Mouse (Mus musculus) CH12.LX (cell line): ENCODE measurements around the gene Cirbp. TPM values are rescaled to one million over a fixed set of nuclear protein-coding genes. Genes with fewer than 3 reads are reported as not detected.

Source experiments
- DNase-seq: peaks from one replicate; pipeline ENCODE4 v3.0.0-alpha.2; 2013; ENCODE audit errors: extremely low read depth
- H3K27ac ChIP-seq: 2 replicates; pipeline ENCODE4 v1.5.1; 2012; ENCODE audit warnings: low read depth, mild to moderate bottlenecking, control low read depth, moderate library complexity; ENCODE audit not compliant: insufficient read depth
- H3K27me3 ChIP-seq: replicated peaks from 2 replicates; pipeline ENCODE3; 2012; ENCODE audit warnings: inconsistent platforms
- H3K36me3 ChIP-seq, 2 experiments: replicated peaks in 1 of 2; 2 replicates each; pipeline versions ENCODE3 to v1.6.1; 2012; ENCODE audit warnings: inconsistent platforms in 1 of 2, low read length in 1 of 2, mild to moderate bottlenecking in 1 of 2, mixed read lengths in 1 of 2, moderate library complexity in 1 of 2; ENCODE audit not compliant: control insufficient read depth in 1 of 2, insufficient read depth in 1 of 2
- H3K4me1 ChIP-seq, 2 experiments: 2 replicates each; pipeline ENCODE4 v1.6.1; 2012; ENCODE audit warnings: inconsistent platforms in 1 of 2, moderate library complexity in 1 of 2; ENCODE audit not compliant: insufficient read depth in 2 of 2, control insufficient read depth in 1 of 2
- H3K4me2 ChIP-seq: 2 replicates; pipeline ENCODE4 v1.6.1; 2012; ENCODE audit warnings: low read depth, mild to moderate bottlenecking, control low read depth; ENCODE audit not compliant: poor library complexity, insufficient read depth, severe bottlenecking
- H3K4me3 ChIP-seq, 3 experiments: fragments of 150-350 bp in 1 of 3; sonication (generic) in 1 of 3; replicated peaks in 1 of 3; 2 replicates each; pipeline versions ENCODE3 to v1.5.1; 2011 to 2012; ENCODE audit warnings: low read depth in 2 of 3, low read length in 2 of 3, mild to moderate bottlenecking in 2 of 3, moderate library complexity in 2 of 3, control low read depth in 1 of 3, improper control_type of control experiment in 1 of 3, inconsistent platforms in 1 of 3, mixed read lengths in 1 of 3; ENCODE audit not compliant: poor library complexity in 1 of 3
- H3K79me2 ChIP-seq: replicated peaks from 2 replicates; pipeline ENCODE4 v1.6.1; 2012; ENCODE audit warnings: mild to moderate bottlenecking, moderate library complexity; ENCODE audit not compliant: control insufficient read depth, poor library complexity, insufficient read depth, severe bottlenecking; ENCODE audit errors: extremely low read depth
- H3K9ac ChIP-seq: 2 replicates; pipeline ENCODE4 v1.6.1; 2012; ENCODE audit warnings: low read depth, mild to moderate bottlenecking, control low read depth, moderate library complexity; ENCODE audit not compliant: insufficient read depth
- H3K9me3 ChIP-seq: replicated peaks from 2 replicates; pipeline ENCODE3; 2012; ENCODE audit warnings: low read length, inconsistent platforms, mixed read lengths
- CHD1 ChIP-seq: IDR thresholded peaks from 2 replicates; pipeline ENCODE4 v1.6.1; 2012; ENCODE audit warnings: low read depth, low read length, improper control_type of control experiment, inconsistent platforms
- CTCF ChIP-seq, 2 experiments: IDR thresholded peaks in 1 of 2; conservative IDR thresholded peaks in 1 of 2; 2 replicates each; pipeline ENCODE4 v1.5.1; 2011 to 2012; ENCODE audit warnings: low read depth in 2 of 2, low read length in 2 of 2, improper control_type of control experiment in 1 of 2, inconsistent platforms in 1 of 2, mild to moderate bottlenecking in 1 of 2, moderate library complexity in 1 of 2
- ELF1 ChIP-seq: IDR thresholded peaks from 2 replicates; pipeline ENCODE4 v1.6.1; 2014; ENCODE audit warnings: low read depth, mild to moderate bottlenecking, inconsistent platforms, low read length, improper control_type of control experiment
- EP300 ChIP-seq: IDR thresholded peaks from 2 replicates; pipeline ENCODE4 v1.6.1; 2011; ENCODE audit warnings: low read length, improper control_type of control experiment
- ETS1 ChIP-seq: conservative IDR thresholded peaks from 2 replicates; pipeline ENCODE4 v1.6.1; 2012; ENCODE audit warnings: low read depth, mild to moderate bottlenecking, inconsistent platforms, low read length, improper control_type of control experiment, moderate library complexity
- GABPA ChIP-seq: IDR thresholded peaks from 2 replicates; pipeline ENCODE4 v1.6.1; 2012; ENCODE audit warnings: low read depth, low read length, improper control_type of control experiment, inconsistent platforms; ENCODE audit not compliant: insufficient replicate concordance
- HCFC1 ChIP-seq: IDR thresholded peaks from 2 replicates; pipeline ENCODE4 v1.6.1; 2012; ENCODE audit warnings: low read depth, mild to moderate bottlenecking, inconsistent platforms, low read length, improper control_type of control experiment
- JUN ChIP-seq: IDR thresholded peaks from 2 replicates; pipeline ENCODE4 v1.6.1; 2011; ENCODE audit warnings: low read depth, mild to moderate bottlenecking, low read length, improper control_type of control experiment, moderate library complexity; ENCODE audit not compliant: insufficient read depth
- KAT2A ChIP-seq: IDR thresholded peaks from 2 replicates; pipeline ENCODE4 v1.6.1; 2012; ENCODE audit warnings: low read length, improper control_type of control experiment, inconsistent platforms; ENCODE audit not compliant: insufficient replicate concordance
- MAFK ChIP-seq: IDR thresholded peaks from 2 replicates; pipeline ENCODE4 v1.6.1; 2011; ENCODE audit warnings: low read length, improper control_type of control experiment; ENCODE audit not compliant: insufficient replicate concordance
- MAZ ChIP-seq: IDR thresholded peaks from 2 replicates; pipeline ENCODE4 v1.6.1; 2012; ENCODE audit warnings: low read depth, mild to moderate bottlenecking, inconsistent platforms, low read length, improper control_type of control experiment, moderate library complexity
- MXI1 ChIP-seq: IDR thresholded peaks from 2 replicates; pipeline ENCODE4 v1.6.1; 2011; ENCODE audit warnings: mild to moderate bottlenecking, low read depth, low read length, improper control_type of control experiment
- MYC ChIP-seq: IDR thresholded peaks from 2 replicates; pipeline ENCODE4 v1.6.1; 2011; ENCODE audit warnings: low read depth, mild to moderate bottlenecking, improper control_type of control experiment, low read length
- NELFE ChIP-seq: IDR thresholded peaks from 2 replicates; pipeline ENCODE4 v1.6.1; 2011; ENCODE audit warnings: low read depth, low read length, improper control_type of control experiment
- NRF1 ChIP-seq: IDR thresholded peaks from 2 replicates; pipeline ENCODE4 v1.6.1; 2014; ENCODE audit warnings: low read depth, mild to moderate bottlenecking, inconsistent platforms, low read length, improper control_type of control experiment, moderate library complexity
- PAX5 ChIP-seq: IDR thresholded peaks from 2 replicates; pipeline ENCODE4 v1.6.1; 2012; ENCODE audit warnings: low read length, inconsistent platforms, mixed read lengths
- POLR2A ChIP-seq: IDR thresholded peaks from 2 replicates; pipeline ENCODE4 v1.6.1; 2011; ENCODE audit warnings: low read depth, mild to moderate bottlenecking, improper control_type of control experiment, low read length
- RAD21 ChIP-seq: IDR thresholded peaks from 2 replicates; pipeline ENCODE4 v1.6.1; 2011; ENCODE audit warnings: low read depth, mild to moderate bottlenecking, low read length, improper control_type of control experiment, moderate library complexity
- SIN3A ChIP-seq: IDR thresholded peaks from 2 replicates; pipeline ENCODE4 v1.6.1; 2012; ENCODE audit warnings: low read length, improper control_type of control experiment, inconsistent platforms
- SMC3 ChIP-seq: IDR thresholded peaks from 2 replicates; pipeline ENCODE4 v1.6.1; 2011; ENCODE audit warnings: low read depth, low read length, improper control_type of control experiment
- TBP ChIP-seq: conservative IDR thresholded peaks from 2 replicates; pipeline ENCODE4 v1.6.1; 2011; ENCODE audit warnings: low read depth, low read length, improper control_type of control experiment
- TCF12 ChIP-seq: IDR thresholded peaks from 2 replicates; pipeline ENCODE4 v1.6.1; 2014; ENCODE audit warnings: low read depth, mild to moderate bottlenecking, inconsistent platforms, low read length, improper control_type of control experiment
- UBTF ChIP-seq: IDR thresholded peaks from 2 replicates; pipeline ENCODE4 v1.6.1; 2012; ENCODE audit warnings: low read depth, mild to moderate bottlenecking, inconsistent platforms, low read length, improper control_type of control experiment, moderate library complexity
- USF2 ChIP-seq: conservative IDR thresholded peaks from 2 replicates; pipeline ENCODE4 v1.6.1; 2011; ENCODE audit warnings: low read depth, low read length, improper control_type of control experiment
- ZKSCAN1 ChIP-seq: IDR thresholded peaks from 2 replicates; pipeline ENCODE4 v1.6.1; 2012; ENCODE audit warnings: low read depth, inconsistent platforms, low read length, improper control_type of control experiment, borderline replicate concordance
- ZNF384 ChIP-seq: IDR thresholded peaks from 2 replicates; pipeline ENCODE4 v1.6.1; 2012; ENCODE audit warnings: low read depth, low read length, improper control_type of control experiment, inconsistent platforms
- dilution Hi-C: fragments of 300-500 bp; cut with MboI; formaldehyde crosslinking; loops from 2 replicates; pipeline ENCODE4 v1.14.3; 2020; ENCODE audit warnings: low sequenced_read_pairs; ENCODE audit not compliant: extremely low pct_unique_long_range_greater_than_20kb, extremely low pct_ligation_motif_present
- in situ Hi-C: fragments of 300-500 bp; cut with MboI; formaldehyde crosslinking; loops from 3 replicates; pipeline ENCODE4 v1.14.3; 2019; ENCODE audit warnings: low sequenced_read_pairs, low pct_ligation_motif_present, low pct_unique_long_range_greater_than_20kb, mixed read lengths
- polyA plus RNA-seq: library from polyadenylated mRNA; unstranded; fragments of >175 nt; gene quantifications from 2 replicates; pipeline ENCODE4 v1.2.1, GENCODE M21; 2012; ENCODE audit warnings: low read depth; ENCODE audit not compliant: insufficient read length
- total RNA-seq, 2 experiments: library from RNA; depleted of rRNA; stranded (reverse); fragments of 300-350 nt in 1 of 2; fragments of >200 nt in 1 of 2; gene quantifications; 2 replicates each; pipeline ENCODE4 v1.2.3; 2012 to 2014

Gene Cirbp
- total and polyA plus RNA-seq, 3 experiments: 27.0 to 40.2 (median 34.4) TPM

- Histone ChIP-seq H3K4me2 (no peak overlapping the region), H3K79me2 (no peaks in the 10 kb centered on the region), H3K4me3 (no peak overlapping the region), H3K27ac (no peak overlapping the region), H3K4me1 (peaks cover 0 to 2% of the 10 kb centered on the region in 2 experiments; a peak in 1 of 4 replicates), H3K36me3 (no peaks in the 10 kb centered on the region), H3K9me3 (no peaks in the 10 kb centered on the region), H3K27me3 (peaks cover 55% of the 10 kb centered on the region), H3K9ac (no peak overlapping the region)
- in situ Hi-C loops: no loop called here
- TF ChIP-seq MAZ: no peak
- TF ChIP-seq TCF12: no peak
- TF ChIP-seq HCFC1: no peak
- no peak for TF ChIP-seq CHD1
- no peak for TF ChIP-seq EP300
- TF ChIP-seq ZNF384: no peak
- TF ChIP-seq POLR2A: no peak
- no peak for TF ChIP-seq ETS1
- TF ChIP-seq NRF1: no peak
- no peak for TF ChIP-seq GABPA
- TF ChIP-seq USF2: no peak
- TF ChIP-seq JUN: no peak
- TF ChIP-seq CTCF (conservative IDR thresholded peaks at IDR 0.05 in 1 of 2, IDR thresholded peaks at IDR 0.05 in 1 of 2; ENCODE audit: low read depth in 2 of 2, low read length in 2 of 2): no peak
- TF ChIP-seq MAFK: no peak
- TF ChIP-seq RAD21: no peak
- TF ChIP-seq SMC3: no peak
- TF ChIP-seq TBP: no peak
- dilution Hi-C loops: no loop called here
- no peak for DNase-seq
Measured at GRCm38 (mm10) chr10:80207676-80208075, 41.9 kb downstream of the Cirbp start.

GRCm38 (mm10) chr10:80208248-80208647, 42.5 kb downstream of the Cirbp start:
- DNase-seq: no peak
- Histone ChIP-seq H3K4me2 (no peak overlapping the region), H3K36me3 (no peaks in the 10 kb centered on the region), H3K9me3 (no peaks in the 10 kb centered on the region), H3K79me2 (no peaks in the 10 kb centered on the region), H3K27ac (no peak overlapping the region), H3K27me3 (peaks cover 55% of the 10 kb centered on the region), H3K9ac (no peak overlapping the region), H3K4me3 (no peak overlapping the region), H3K4me1 (peaks cover 0 to 2% of the 10 kb centered on the region in 2 experiments; a peak in 1 of 4 replicates)
- TF ChIP-seq GABPA (no peak), KAT2A (no peak), ZKSCAN1 (no peak), SIN3A (no peak), TBP (no peak), SMC3 (no peak), HCFC1 (no peak), USF2 (no peak), PAX5 (no peak), CTCF (conservative IDR thresholded peaks at IDR 0.05 in 1 of 2, IDR thresholded peaks at IDR 0.05 in 1 of 2; ENCODE audit: low read depth in 2 of 2, low read length in 2 of 2) (no peak), MYC (no peak), ZNF384 (no peak), UBTF (no peak), MXI1 (no peak), NELFE (no peak), NRF1 (no peak), ELF1 (no peak)
- dilution Hi-C loops: no loop called here
- in situ Hi-C loops: no loop called here
